Mouse (Mus musculus) kidney, postnatal 10 days (tissue): ENCODE data around the gene Nkain4.

Experiments
- DNase-seq: peaks from one replicate; pipeline ENCODE4 v3.0.0; 2021; ENCODE audit warnings: mixed read lengths

Nkain4 gene

GRCm38 (mm10) chr2:180954061-180955047, at the start of gene Nkain4:
Gene Nkain4, minus strand, starts transcription at chr2:180954699.
- DNase-seq, result peak; percentile 78

GRCm38 (mm10) chr2:180996905-180997304, 42.4 kb upstream of the Nkain4 start:
- DNase-seq, result no peak

- DNase-seq, result peak; percentile 58
Measured at GRCm38 (mm10) chr2:180996436-180996835, 41.9 kb upstream of the Nkain4 start.

DNA sequence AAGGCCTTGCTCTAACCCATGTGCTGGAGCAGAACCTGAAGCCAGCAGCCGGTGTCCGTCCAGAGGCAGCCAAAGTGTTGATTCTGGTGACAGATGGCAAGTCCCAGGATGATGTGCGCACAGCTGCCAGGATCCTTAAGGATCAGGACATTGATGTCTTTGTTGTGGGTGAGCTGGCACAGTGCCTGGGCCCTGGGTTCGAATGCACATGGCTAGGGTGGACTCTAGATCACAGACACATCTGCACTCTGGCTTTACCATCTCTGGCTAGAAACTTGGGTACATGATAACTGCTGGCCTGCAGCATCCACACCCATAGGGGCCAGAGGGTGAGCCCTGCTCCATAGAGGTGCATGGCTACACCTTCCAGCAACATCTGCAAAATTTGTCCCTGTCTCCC, 41.0 kb upstream of the Nkain4 start:
- DNase-seq, result no peak

DNA sequence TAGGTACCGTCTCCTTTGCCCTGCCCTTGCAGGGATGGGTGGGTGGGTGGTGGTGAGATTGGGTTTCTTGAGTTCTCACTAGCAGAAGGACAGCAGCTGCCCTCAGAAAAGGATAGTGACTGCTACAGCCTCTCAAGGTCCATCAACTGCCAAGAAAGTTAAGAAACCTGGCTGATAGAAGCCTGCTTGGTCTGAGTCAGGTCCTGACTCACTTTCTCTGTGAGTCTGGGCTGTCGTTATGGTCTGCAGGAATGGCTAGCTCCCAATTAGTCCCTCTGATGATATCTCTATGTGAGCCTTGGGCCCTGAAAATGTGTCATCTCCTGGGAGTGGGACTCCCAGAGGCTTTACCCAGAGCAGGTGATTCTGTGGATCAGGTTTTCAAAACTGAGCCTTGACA, 39.9 kb upstream of the Nkain4 start:
- DNase-seq, result no peak

DNA sequence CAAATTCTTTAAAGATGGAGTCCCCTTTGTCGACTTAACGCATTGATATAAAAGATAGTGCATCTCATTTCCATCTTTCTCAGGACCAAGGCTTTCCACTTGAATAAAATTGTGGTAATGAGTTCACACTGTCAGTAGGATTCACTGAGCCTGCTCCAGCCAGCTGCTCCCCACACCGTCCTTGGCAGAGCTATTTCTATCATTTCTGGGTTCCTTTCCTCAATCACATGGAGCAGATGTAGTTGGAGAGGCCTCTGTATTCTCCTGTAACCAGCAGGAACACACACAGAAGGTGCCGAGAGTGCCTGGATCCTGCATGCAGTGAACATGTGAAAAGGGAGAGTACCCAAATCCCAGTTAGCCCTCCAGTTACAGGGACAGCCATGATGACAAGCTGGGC, 35.8 kb upstream of the Nkain4 start:
- DNase-seq, result no peak

DNA sequence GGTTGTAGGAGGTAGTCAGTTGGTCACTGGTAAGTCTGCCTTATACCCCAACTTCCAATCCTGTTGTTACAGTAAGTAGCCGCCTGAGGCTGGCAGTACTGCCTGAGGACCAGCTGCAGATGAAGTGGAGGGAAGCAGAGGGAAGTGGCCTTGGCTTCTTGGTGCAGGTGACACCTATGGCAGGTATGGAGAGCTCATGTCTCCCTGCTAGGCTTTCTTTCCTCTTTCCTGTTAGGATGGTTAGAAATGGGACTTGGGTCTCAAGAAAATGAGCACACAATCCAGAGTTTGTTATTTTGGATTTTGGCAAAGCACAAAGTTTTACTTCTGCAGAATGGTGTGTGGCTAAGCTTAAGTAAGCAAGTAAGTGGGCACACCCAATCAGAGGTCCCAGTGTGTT, 34.4 kb upstream of the Nkain4 start:
- no peak for DNase-seq

- DNase-seq, result no peak
Measured at GRCm38 (mm10) chr2:180988347-180988913, 33.9 kb upstream of the Nkain4 start.

- no peak for DNase-seq
Measured at GRCm38 (mm10) chr2:180987432-180988030, 33.0 kb upstream of the Nkain4 start.

DNA sequence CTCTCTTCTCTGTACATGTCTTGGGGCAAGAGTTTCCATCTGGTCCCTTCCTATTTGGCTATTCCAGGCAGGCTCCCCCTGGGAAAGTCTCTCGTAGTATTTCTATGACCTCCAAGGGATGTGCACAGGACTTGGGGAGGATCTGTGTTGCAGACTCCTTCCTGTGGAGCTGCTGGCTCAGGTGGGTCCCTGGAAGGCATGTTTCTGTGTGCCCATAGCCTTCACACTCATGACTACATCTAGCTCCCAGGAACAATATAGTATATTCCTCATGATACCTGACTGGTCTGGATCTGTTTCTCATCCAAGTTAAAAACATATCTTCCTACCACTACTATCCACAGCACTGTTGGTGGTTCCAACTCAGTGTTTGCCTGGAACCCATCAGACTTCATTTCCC, 32.5 kb upstream of the Nkain4 start:
- no peak for DNase-seq

DNA sequence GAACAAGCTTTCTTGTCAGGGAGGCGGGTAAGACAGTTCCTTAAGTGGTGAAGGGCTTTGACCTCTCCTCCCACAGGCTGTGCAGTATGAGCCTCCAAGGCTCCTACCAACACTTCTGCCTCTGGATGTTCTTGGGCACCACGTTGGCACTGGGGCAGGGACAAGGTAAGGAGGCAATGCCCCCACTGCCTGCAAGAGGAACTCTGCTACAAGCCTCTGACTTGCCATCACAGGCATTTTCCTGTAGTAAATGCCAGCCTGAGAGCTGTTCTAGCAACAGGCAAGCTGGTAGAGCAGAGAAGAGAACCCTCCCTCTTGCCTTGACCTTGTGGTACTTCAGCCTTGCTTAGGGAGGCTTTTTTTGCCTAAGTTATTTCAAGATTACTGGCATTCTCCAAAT, 31.9 kb upstream of the Nkain4 start, which contains the start of gene Col20a1:
Gene Col20a1 (plus strand): TSS at position 87 of the 400 bp plus-strand sequence.
- no peak for DNase-seq

- no peak for DNase-seq
Measured at GRCm38 (mm10) chr2:180985635-180986034, 31.1 kb upstream of the Nkain4 start.

GRCm38 (mm10) chr2:180981133-180981532, 26.6 kb upstream of the Nkain4 start:
- DNase-seq, result peak; percentile 45

- peak; percentile 95 for DNase-seq
Measured at GRCm38 (mm10) chr2:180967010-180967763, 12.7 kb upstream of the Nkain4 start, which contains the start of gene Arfgap1. Gene Arfgap1, plus strand, starts transcription at chr2:180967225.

GRCm38 (mm10) chr2:180966092-180966882, 11.8 kb upstream of the Nkain4 start:
- DNase-seq, result peak; percentile 40

GRCm38 (mm10) chr2:180963956-180964355, 9.5 kb upstream of the Nkain4 start:
- peak; percentile 86 for DNase-seq

- DNase-seq, result peak; percentile 28
Measured at GRCm38 (mm10) chr2:180962616-180963308, 8.3 kb upstream of the Nkain4 start.

DNA sequence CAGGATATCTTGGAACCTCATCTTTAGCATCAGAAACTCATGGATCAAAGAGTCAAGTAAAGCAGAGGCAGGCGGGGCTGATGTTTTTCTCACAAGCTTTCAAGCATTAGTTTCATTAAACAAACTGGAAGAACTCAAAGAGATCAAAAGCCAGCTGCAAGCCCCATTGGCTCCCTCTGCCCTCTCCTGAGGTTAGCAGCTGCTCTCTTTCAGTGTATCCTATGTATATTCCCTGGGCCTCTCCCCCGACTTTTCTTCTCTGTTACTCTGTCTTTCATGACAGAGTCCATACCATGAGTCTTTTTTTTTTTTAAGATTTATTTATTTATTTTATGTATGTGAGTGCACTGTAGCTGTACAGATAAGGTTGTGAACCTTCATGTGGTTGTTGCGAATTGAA, 5.7 kb upstream of the Nkain4 start:
- DNase-seq, result no peak

- no peak for DNase-seq
Measured at GRCm38 (mm10) chr2:180959605-180960004, 5.1 kb upstream of the Nkain4 start.

- DNase-seq, result no peak
Measured at GRCm38 (mm10) chr2:180953638-180954037, 861 bp downstream of the Nkain4 start.

DNA sequence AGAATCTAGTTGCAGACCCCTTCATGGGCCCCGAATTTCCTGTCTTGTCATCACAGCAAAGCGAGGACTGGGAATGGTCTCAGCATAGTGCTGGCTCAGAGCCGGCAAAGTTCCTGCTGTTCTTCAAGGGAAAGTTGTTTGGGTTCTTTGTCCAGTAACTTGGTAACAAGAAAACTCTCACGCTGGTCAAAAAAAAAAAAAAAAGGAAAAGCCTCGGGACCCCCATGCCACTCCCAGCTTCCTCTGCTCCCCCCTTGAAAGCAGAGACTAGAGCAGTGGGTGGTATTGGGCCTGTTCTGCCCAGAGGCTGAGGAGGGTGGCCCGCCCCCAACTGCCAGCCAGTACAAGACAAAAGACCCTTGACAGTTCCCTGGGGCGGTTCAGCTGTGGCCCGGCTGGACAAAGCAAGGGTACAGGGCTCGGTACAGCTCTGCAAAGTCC, 1.7 kb downstream of the Nkain4 start:
- peak; percentile 40 for DNase-seq
